Mouse (Mus musculus) cerebellum, adult 2 months (tissue): ENCODE data around the gene Slc28a3. TPM values are rescaled to one million over a fixed set of nuclear protein-coding genes. Genes with fewer than 3 reads are reported as not detected.

ENCODE experiments used
- DNase-seq, 2 experiments: peaks; one replicate each; pipeline ENCODE4 v3.0.0; 2021
- H3K27ac ChIP-seq: fragments of 200-500 bp; 2 replicates; pipeline ENCODE4 v1.5.1; 2012; ENCODE audit warnings: low read length, control low read depth, inconsistent platforms; ENCODE audit not compliant: insufficient read depth
- H3K27me3 ChIP-seq: fragments of 200-500 bp; 2 replicates; pipeline ENCODE4 v1.6.1; 2012; ENCODE audit warnings: inconsistent platforms, mild to moderate bottlenecking, low read length, moderate library complexity; ENCODE audit not compliant: control insufficient read depth, insufficient read depth
- H3K4me1 ChIP-seq: fragments of 200-500 bp; 2 replicates; pipeline ENCODE4 v1.6.1; 2011; ENCODE audit warnings: low read length; ENCODE audit not compliant: control insufficient read depth, insufficient read depth
- H3K4me3 ChIP-seq: fragments of 200-500 bp; replicated peaks from 2 replicates; pipeline ENCODE3; 2011; ENCODE audit warnings: mild to moderate bottlenecking, low read depth, low read length, control low read depth; ENCODE audit not compliant: insufficient read depth
- CTCF ChIP-seq: fragments of 200-500 bp; IDR thresholded peaks from 2 replicates; pipeline ENCODE4 v1.5.1; 2011; ENCODE audit warnings: low read depth, mild to moderate bottlenecking, control low read depth, low read length, moderate library complexity, borderline replicate concordance; ENCODE audit not compliant: insufficient read depth
- POLR2A ChIP-seq: fragments of 200-500 bp; IDR thresholded peaks from 2 replicates; pipeline ENCODE4 v1.6.1; 2011; ENCODE audit warnings: low read length, control low read depth, borderline replicate concordance; ENCODE audit not compliant: insufficient read depth
- WGBS: fragments of 180-500 bp; shearing (Covaris S2); methylation state at CpG from one replicate; pipeline ENCODE4 v1.1.7; 2018; 5-methylcytosine and 5-hydroxymethylcytosine counted together
- polyA plus RNA-seq: library from polyadenylated mRNA; depleted of rRNA; stranded (reverse); fragments of >200 nt; gene quantifications from 2 replicates; pipeline ENCODE4 v1.2.3, GENCODE M21; 2012

Slc28a3 gene
- polyA plus RNA-seq, 1 experiment: 0.05 TPM

DNA sequence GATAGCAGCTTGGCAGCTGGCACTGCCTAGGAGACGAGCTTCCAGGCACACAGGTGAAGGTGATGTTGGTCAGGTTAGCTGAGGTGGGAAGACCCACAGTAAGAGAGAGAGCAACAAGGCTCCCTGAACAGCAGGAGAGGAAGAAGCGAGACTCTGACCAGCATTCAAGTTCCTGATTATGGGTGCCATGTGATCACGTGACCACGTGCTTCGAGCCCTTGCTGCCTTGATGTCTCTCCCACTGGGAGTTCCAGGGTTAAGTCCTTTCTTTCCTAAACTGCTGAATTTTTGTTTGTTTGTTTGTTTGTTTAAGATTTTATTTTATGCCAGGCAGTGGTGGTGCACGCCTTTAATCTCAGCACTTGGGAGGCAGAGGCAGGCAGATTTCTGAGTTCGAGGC is 18.8 kb downstream of the Slc28a3 start:
- TF ChIP-seq CTCF (no peak), POLR2A (no peak)
- no peak for DNase-seq
- Histone ChIP-seq H3K27me3 (no peaks in the 10 kb centered on the region; the same call in 1 of the 2 replicates), H3K4me1 (no peaks in the 10 kb centered on the region), H3K27ac (no peak overlapping the region), H3K4me3 (no peak overlapping the region)
- WGBS: 87% methylated on average over 7 of the region's 7 CpGs

DNA sequence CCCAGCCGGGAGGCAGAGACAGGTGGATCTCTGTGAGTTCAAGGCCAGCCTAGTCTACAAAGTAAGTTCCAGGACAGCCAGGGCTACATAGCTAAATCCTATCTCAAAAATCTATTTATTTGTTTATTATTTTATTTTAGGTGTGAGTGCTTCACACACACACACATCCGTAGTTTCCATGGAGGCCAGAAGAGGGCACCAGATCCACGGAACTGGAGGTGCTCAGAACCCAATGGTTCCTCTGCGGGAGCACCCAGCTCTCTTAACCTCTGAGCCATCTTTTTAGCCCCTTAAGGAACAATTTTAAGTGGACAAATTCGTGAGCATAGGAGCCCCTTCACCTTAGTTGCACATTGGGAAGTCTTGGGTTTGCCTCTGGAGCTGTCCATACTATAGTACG is 20.0 kb downstream of the Slc28a3 start:
- 41% methylated on average over 6 of the region's 6 CpGs for WGBS
- TF ChIP-seq CTCF (peak; percentile 57; the same call in 1 of the 2 replicates), POLR2A (no peak)
- H3K27ac ChIP-seq: no peak overlapping the region
- no peaks in the 10 kb centered on the region; the same call in 1 of the 2 replicates for H3K27me3 ChIP-seq
- no peaks in the 10 kb centered on the region for H3K4me1 ChIP-seq
- peak in 1 of 2 experiments; percentile 43 for DNase-seq
- no peak overlapping the region for H3K4me3 ChIP-seq

DNA sequence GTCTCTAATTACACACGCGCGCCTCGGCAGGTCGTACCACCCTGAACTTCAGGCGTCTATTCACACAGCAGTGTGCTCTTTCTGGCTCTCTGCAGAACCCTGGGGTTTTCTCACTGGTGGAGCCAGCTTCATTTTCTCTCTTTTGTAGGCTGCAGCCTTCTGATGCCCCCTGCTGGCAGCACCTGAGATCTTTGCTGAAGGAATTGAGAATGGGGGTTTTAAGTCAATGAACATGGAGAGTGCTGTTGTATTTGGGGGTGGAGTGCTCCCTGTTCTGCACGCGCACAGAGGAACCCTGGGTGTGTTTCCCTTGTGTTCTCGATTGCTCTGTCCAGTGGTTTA is 21.2 kb downstream of the Slc28a3 start:
- Histone ChIP-seq H3K4me3 (no peak overlapping the region), H3K4me1 (no peaks in the 10 kb centered on the region), H3K27ac (no peak overlapping the region), H3K27me3 (no peaks in the 10 kb centered on the region; the same call in 1 of the 2 replicates)
- DNase-seq: peak; percentile 63 to 68
- WGBS: 3% methylated on average over 9 of the region's 9 CpGs
- no peak for TF ChIP-seq POLR2A
- TF ChIP-seq CTCF: peak; percentile 63; the same call in 1 of the 2 replicates

DNA sequence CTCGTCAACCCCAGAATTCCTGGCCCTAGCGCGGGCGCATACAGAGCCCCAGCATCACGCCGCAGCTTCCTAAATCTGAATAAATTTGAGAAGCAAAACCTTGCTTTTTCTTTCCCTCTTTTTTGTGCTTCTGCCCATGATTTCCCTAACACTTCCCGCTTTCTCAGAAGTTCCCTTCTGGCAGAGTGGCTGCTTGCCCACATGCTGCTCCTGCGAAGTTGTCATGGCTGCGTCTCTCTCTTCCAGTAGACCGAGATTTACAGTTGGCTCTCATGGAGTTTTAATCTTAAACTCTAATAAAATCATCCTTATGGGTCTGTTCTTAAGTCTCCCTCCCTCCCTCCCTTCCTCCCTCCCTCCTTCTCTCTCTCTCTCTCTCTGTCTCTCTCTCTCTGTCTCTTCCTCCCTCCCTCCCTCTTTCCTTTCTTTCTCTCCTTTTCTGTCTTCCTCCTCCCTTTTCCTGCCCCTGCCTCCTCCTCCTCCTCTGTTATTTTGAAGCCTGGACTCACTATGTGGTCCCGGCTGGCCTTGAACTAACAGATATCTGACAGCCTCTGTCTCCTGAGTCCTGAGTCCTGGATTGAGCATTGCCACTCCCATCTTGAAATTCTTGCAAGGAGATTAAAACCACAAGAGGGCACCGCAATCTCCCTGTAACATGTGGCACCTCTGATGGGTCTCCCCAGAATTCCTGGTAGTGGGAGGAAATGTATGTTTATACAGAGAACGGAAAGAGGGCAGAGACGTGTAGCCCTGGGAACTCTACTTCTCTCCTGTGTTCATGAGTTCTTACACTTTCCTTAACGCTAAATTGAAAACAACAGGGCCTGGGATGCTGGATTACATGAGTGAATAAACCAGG is 21.8 kb downstream of the Slc28a3 start:
- no peak overlapping the region for H3K4me3 ChIP-seq
- TF ChIP-seq POLR2A (no peak), CTCF (no peak)
- DNase-seq: no peak
- no peaks in the 10 kb centered on the region; the same call in 1 of the 2 replicates for H3K27me3 ChIP-seq
- no peak overlapping the region for H3K27ac ChIP-seq
- WGBS: 51% methylated on average over 15 of the region's 15 CpGs
- no peaks in the 10 kb centered on the region for H3K4me1 ChIP-seq

DNA sequence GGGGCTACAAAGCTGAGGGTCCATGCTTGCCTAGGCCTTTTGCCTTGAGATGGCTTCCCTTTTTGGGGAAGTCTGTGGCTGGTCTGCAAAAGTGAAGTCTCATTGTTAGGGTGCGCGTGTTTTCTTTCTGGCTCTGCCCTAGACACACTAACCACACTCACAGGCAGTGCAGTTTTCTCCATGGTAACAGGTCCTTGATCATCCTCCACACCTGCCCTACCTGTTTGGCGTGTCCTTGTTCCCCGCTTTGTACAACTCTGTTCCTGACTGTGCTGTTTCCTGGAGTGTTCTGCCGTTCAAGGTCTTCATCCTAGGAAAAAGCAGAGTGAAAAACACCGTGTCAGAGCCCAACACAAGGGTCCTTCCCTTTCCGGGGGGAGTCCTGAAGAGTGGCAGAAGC is 22.7 kb downstream of the Slc28a3 start:
- no peak overlapping the region for H3K27ac ChIP-seq
- no peaks in the 10 kb centered on the region for H3K4me1 ChIP-seq
- H3K4me3 ChIP-seq: no peak overlapping the region
- no peaks in the 10 kb centered on the region; the same call in 1 of the 2 replicates for H3K27me3 ChIP-seq
- TF ChIP-seq POLR2A (no peak), CTCF (no peak)
- WGBS: 90% methylated on average over 7 of the region's 7 CpGs
- no peak for DNase-seq

DNA sequence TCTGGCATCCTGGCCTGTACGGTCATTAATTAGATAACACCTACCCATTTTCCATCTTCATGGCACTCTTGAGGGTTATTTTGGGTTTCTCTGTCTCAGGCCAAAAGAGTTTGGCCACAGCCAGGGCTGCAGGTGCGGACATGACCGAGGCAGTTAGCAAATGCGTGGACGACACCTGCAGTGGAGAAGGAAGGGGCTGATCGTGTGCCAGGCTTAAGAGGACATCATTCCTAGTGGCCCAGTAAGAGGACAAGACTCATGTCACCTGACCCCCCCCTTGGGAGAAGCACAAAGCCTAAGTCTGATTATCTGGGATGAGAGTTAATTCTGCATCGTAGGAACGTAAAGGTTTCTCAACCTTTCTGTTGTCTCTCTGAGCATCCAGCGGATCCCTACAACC is 44.5 kb downstream of the Slc28a3 start:
- Histone ChIP-seq H3K27ac (no peak overlapping the region), H3K4me3 (no peak overlapping the region), H3K27me3 (no peaks in the 10 kb centered on the region), H3K4me1 (0 out of 2 replicates have a peak, but pooled peaks cover 3% of the 10 kb centered on the region)
- DNase-seq: peak in 1 of 2 experiments; percentile 4
- WGBS: 24% methylated on average over 9 of the region's 9 CpGs
- no peak for TF ChIP-seq POLR2A
- TF ChIP-seq CTCF: no peak

DNA sequence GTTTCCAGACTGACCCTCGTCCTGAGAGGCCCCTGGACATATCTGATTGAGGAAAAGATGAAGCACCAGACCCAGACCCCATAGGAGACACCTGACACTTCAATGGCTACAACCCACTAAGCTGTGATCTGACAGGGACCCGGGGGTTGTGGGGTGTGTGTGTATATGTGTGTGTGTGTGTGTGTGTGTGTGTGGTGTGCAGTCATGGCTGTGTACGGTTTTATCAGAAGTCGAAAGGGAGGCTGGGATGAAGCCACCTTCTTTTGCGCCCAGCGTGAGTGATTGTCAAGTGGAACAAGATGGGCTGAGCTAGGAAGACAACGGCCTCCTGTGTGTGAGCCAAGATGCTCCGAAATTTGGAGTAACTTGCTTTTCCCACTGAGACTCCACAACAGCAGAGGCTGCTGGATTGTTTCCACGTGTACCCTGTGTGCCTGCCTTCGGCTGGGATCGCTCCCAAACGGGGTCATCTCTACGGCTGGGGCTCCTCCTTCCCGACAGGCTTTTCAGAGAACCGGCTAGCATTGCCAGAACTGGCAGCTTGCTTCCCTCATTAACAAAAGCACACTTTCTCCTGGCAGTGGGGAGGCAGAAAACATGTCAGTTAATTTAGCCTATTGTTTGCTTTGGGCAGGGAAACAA is 50.1 kb downstream of the Slc28a3 start:
- Histone ChIP-seq H3K27me3 (no peaks in the 10 kb centered on the region), H3K27ac (no peak overlapping the region), H3K4me1 (no peaks in the 10 kb centered on the region), H3K4me3 (no peak overlapping the region)
- 11% methylated on average over 15 of the region's 15 CpGs for WGBS
- DNase-seq: peak; percentile 57 to 79
- no peak for TF ChIP-seq CTCF
- no peak for TF ChIP-seq POLR2A
